Mouse (Mus musculus): ENCODE results near the gene Phf14. TPM values are rescaled to one million over a fixed set of nuclear protein-coding genes. Genes with fewer than 3 reads are reported as not detected.

Phf14 gene
- total RNA-seq, 1 experiment from 2014 or later, result 175 TPM

GRCm38 (mm10) chr6:12014035-12014434 lies 106.4 kb downstream of the Phf14 start:
- no peak for ATAC-seq (replicated peaks in 1 of 2; ENCODE audit: insufficient read depth in 1 of 2, low FRiP score in 2 of 2, low TSS enrichment in 1 of 2, low read depth in 1 of 2, poor library complexity in 2 of 2, severe bottlenecking in 2 of 2)

GRCm38 (mm10) chr6:12014733-12015132 lies 107.1 kb downstream of the Phf14 start:
- peak in 1 of 2 experiments; percentile 53; a peak in 2 of 4 replicates for ATAC-seq (replicated peaks in 1 of 2; ENCODE audit: insufficient read depth in 1 of 2, low FRiP score in 2 of 2, low TSS enrichment in 1 of 2, low read depth in 1 of 2, poor library complexity in 2 of 2, severe bottlenecking in 2 of 2)

- ATAC-seq (replicated peaks in 1 of 2; ENCODE audit: insufficient read depth in 1 of 2, low FRiP score in 2 of 2, low TSS enrichment in 1 of 2, low read depth in 1 of 2, poor library complexity in 2 of 2, severe bottlenecking in 2 of 2), result no peak
These were observed 112.1 kb downstream of the Phf14 start for GRCm38 (mm10) chr6:12019736-12020135.

GRCm38 (mm10) chr6:12020156-12020555 lies 112.5 kb downstream of the Phf14 start:
- ATAC-seq (replicated peaks in 1 of 2; ENCODE audit: insufficient read depth in 1 of 2, low FRiP score in 2 of 2, low TSS enrichment in 1 of 2, low read depth in 1 of 2, poor library complexity in 2 of 2, severe bottlenecking in 2 of 2), result no peak

GRCm38 (mm10) chr6:12020738-12021137 lies 113.1 kb downstream of the Phf14 start:
- no peak for ATAC-seq (replicated peaks in 1 of 2; ENCODE audit: insufficient read depth in 1 of 2, low FRiP score in 2 of 2, low TSS enrichment in 1 of 2, low read depth in 1 of 2, poor library complexity in 2 of 2, severe bottlenecking in 2 of 2)

GRCm38 (mm10) chr6:12021480-12021879 lies 113.9 kb downstream of the Phf14 start:
- no peak for ATAC-seq (replicated peaks in 1 of 2; ENCODE audit: insufficient read depth in 1 of 2, low FRiP score in 2 of 2, low TSS enrichment in 1 of 2, low read depth in 1 of 2, poor library complexity in 2 of 2, severe bottlenecking in 2 of 2)

GRCm38 (mm10) chr6:12023395-12023794 lies 115.8 kb downstream of the Phf14 start:
- no peak for ATAC-seq (replicated peaks in 1 of 2; ENCODE audit: insufficient read depth in 1 of 2, low FRiP score in 2 of 2, low TSS enrichment in 1 of 2, low read depth in 1 of 2, poor library complexity in 2 of 2, severe bottlenecking in 2 of 2)

- ATAC-seq (replicated peaks in 1 of 2; ENCODE audit: insufficient read depth in 1 of 2, low FRiP score in 2 of 2, low TSS enrichment in 1 of 2, low read depth in 1 of 2, poor library complexity in 2 of 2, severe bottlenecking in 2 of 2), result no peak
These were observed 119.4 kb downstream of the Phf14 start for GRCm38 (mm10) chr6:12026804-12027537.

GRCm38 (mm10) chr6:12034561-12034960 lies 127.0 kb downstream of the Phf14 start:
- ATAC-seq (replicated peaks in 1 of 2; ENCODE audit: insufficient read depth in 1 of 2, low FRiP score in 2 of 2, low TSS enrichment in 1 of 2, low read depth in 1 of 2, poor library complexity in 2 of 2, severe bottlenecking in 2 of 2), result no peak

GRCm38 (mm10) chr6:12038268-12038667 lies 130.7 kb downstream of the Phf14 start:
- peak; percentile 67 to 84 for ATAC-seq (replicated peaks in 1 of 2; ENCODE audit: insufficient read depth in 1 of 2, low FRiP score in 2 of 2, low TSS enrichment in 1 of 2, low read depth in 1 of 2, poor library complexity in 2 of 2, severe bottlenecking in 2 of 2)

- ATAC-seq (replicated peaks in 1 of 2; ENCODE audit: insufficient read depth in 1 of 2, low FRiP score in 2 of 2, low TSS enrichment in 1 of 2, low read depth in 1 of 2, poor library complexity in 2 of 2, severe bottlenecking in 2 of 2), result peak; percentile 27 to 51; a peak in 1 of 4 replicates
These were observed 145.3 kb downstream of the Phf14 start for GRCm38 (mm10) chr6:12052884-12053283.

GRCm38 (mm10) chr6:12054149-12054548 lies 146.5 kb downstream of the Phf14 start:
- ATAC-seq (replicated peaks in 1 of 2; ENCODE audit: insufficient read depth in 1 of 2, low FRiP score in 2 of 2, low TSS enrichment in 1 of 2, low read depth in 1 of 2, poor library complexity in 2 of 2, severe bottlenecking in 2 of 2), result no peak

GRCm38 (mm10) chr6:12058717-12059116 lies 151.1 kb downstream of the Phf14 start:
- ATAC-seq (replicated peaks in 1 of 2; ENCODE audit: insufficient read depth in 1 of 2, low FRiP score in 2 of 2, low TSS enrichment in 1 of 2, low read depth in 1 of 2, poor library complexity in 2 of 2, severe bottlenecking in 2 of 2), result no peak

- no peak for ATAC-seq (replicated peaks in 1 of 2; ENCODE audit: insufficient read depth in 1 of 2, low FRiP score in 2 of 2, low TSS enrichment in 1 of 2, low read depth in 1 of 2, poor library complexity in 2 of 2, severe bottlenecking in 2 of 2)
These were observed 152.4 kb downstream of the Phf14 start for GRCm38 (mm10) chr6:12059971-12060370.

- ATAC-seq (replicated peaks in 1 of 2; ENCODE audit: insufficient read depth in 1 of 2, low FRiP score in 2 of 2, low TSS enrichment in 1 of 2, low read depth in 1 of 2, poor library complexity in 2 of 2, severe bottlenecking in 2 of 2), result peak in 1 of 2 experiments; percentile 32; a peak in 1 of 4 replicates
These were observed 153.0 kb downstream of the Phf14 start for GRCm38 (mm10) chr6:12060452-12061140.

- no peak for ATAC-seq (replicated peaks in 1 of 2; ENCODE audit: insufficient read depth in 1 of 2, low FRiP score in 2 of 2, low TSS enrichment in 1 of 2, low read depth in 1 of 2, poor library complexity in 2 of 2, severe bottlenecking in 2 of 2)
These were observed 160.3 kb downstream of the Phf14 start for GRCm38 (mm10) chr6:12067956-12068355.

- no peak for ATAC-seq (replicated peaks in 1 of 2; ENCODE audit: insufficient read depth in 1 of 2, low FRiP score in 2 of 2, low TSS enrichment in 1 of 2, low read depth in 1 of 2, poor library complexity in 2 of 2, severe bottlenecking in 2 of 2)
These were observed 161.7 kb downstream of the Phf14 start for GRCm38 (mm10) chr6:12069357-12069756.

GRCm38 (mm10) chr6:12074599-12074998 lies 167.0 kb downstream of the Phf14 start:
- ATAC-seq (replicated peaks in 1 of 2; ENCODE audit: insufficient read depth in 1 of 2, low FRiP score in 2 of 2, low TSS enrichment in 1 of 2, low read depth in 1 of 2, poor library complexity in 2 of 2, severe bottlenecking in 2 of 2), result no peak

- ATAC-seq (replicated peaks in 1 of 2; ENCODE audit: insufficient read depth in 1 of 2, low FRiP score in 2 of 2, low TSS enrichment in 1 of 2, low read depth in 1 of 2, poor library complexity in 2 of 2, severe bottlenecking in 2 of 2), result no peak
These were observed 169.7 kb downstream of the Phf14 start for GRCm38 (mm10) chr6:12077338-12077737.

Measured in hematopoietic stem cell, adult 5-6 weeks (primary cell).